10 mouse cellular contexts compared by ENCODE assay signal in the genomic region with DNA sequence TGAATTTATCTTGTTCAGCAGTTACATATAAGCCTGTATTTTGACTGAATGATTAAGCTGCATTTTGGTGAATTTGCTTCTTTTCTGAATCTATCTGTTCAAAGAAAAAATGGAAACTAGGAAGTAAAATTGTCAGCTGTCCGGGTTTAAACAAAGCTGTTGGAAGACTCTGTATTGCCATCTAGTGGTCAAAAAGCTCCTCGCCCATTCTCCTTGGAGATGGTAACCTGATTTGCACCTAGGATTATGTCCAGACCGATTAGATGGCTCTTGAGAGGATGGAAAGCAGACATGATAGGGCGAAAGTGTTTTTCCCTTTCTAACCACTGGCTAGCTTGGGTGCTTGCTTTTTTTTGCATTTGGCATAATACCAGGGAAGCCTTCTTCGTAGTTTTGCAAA. TPM values are rescaled to one million over a fixed set of nuclear protein-coding genes. Genes with fewer than 3 reads are reported as not detected.
DNase-seq lines count a peak whose midpoint lies in the region; ATAC-seq lines count a peak whose summit lies in the region.
"Had no signal": no experiment of that assay in that cellular context is flagged by ENCODE, and none has a peak within 500 bp of the region (broad histone marks: within the 10 kb centered on the region; RNA-seq: fewer than 3 reads in every experiment).

No protein-coding gene starts in this region.

- 37% methylated on average over 5 of the region's 5 CpGs for WGBS in heart, embryonic 11.5 days (ENCODE audit: insufficient replicate concordance)

- H3K9ac ChIP-seq in heart, embryonic 11.5 days (ENCODE audit: low read depth, low read length) = no peak overlapping the region
- H3K9ac ChIP-seq: limb, embryonic 13.5 days; stomach, embryonic 15.5 days had no signal

- peak; percentile 52 to 79 for DNase-seq in heart, adult 18-20 months
- DNase-seq in MEL-GATA-1-ER (ENCODE audit: extremely low read depth, low read depth) = peak; percentile 39
- DNase-seq in cerebellum, adult 8-10 months = peak; percentile 70
- peak; percentile 29 to 82 for DNase-seq in frontal cortex, postnatal 36 days (ENCODE audit: low spot score in 2 of 2)
- peak; percentile 73 for DNase-seq in layer of hippocampus, adult 11-12 months (ENCODE audit: low spot score)
- peak; percentile 62 for DNase-seq in lung, postnatal 10 days
- DNase-seq in right cerebral cortex, postnatal 4 days = peak; percentile 26

- no peaks in the 10 kb centered on the region for H3K9me3 ChIP-seq in heart, embryonic 11.5 days (replicated peaks; ENCODE audit: control insufficient read depth, low read length)
- H3K9me3 ChIP-seq: limb, embryonic 13.5 days; stomach, embryonic 15.5 days had no signal

- H3K27ac ChIP-seq in heart, embryonic 11.5 days (ENCODE audit: low read depth, low read length) = no peak overlapping the region
- H3K27ac ChIP-seq: limb, embryonic 13.5 days; stomach, embryonic 15.5 days had no signal

- no peak overlapping the region for H3K4me3 ChIP-seq in heart, embryonic 11.5 days (ENCODE audit: low read depth, low read length)
- H3K4me3 ChIP-seq: limb, embryonic 13.5 days; stomach, embryonic 15.5 days had no signal

- H3K4me2 ChIP-seq in heart, embryonic 11.5 days = no peak overlapping the region
- H3K4me2 ChIP-seq: limb, embryonic 13.5 days; stomach, embryonic 15.5 days had no signal

- H3K4me1 ChIP-seq in heart, embryonic 11.5 days (ENCODE audit: control insufficient read depth, insufficient read depth, low read length) = no peaks in the 10 kb centered on the region
- H3K4me1 ChIP-seq: limb, embryonic 13.5 days; stomach, embryonic 15.5 days had no signal

- no peaks in the 10 kb centered on the region for H3K27me3 ChIP-seq in heart, embryonic 11.5 days (ENCODE audit: control insufficient read depth, insufficient read depth, low read length)
- H3K27me3 ChIP-seq: limb, embryonic 13.5 days; stomach, embryonic 15.5 days had no signal

- ATAC-seq in heart, embryonic 11.5 days (replicated peaks; ENCODE audit: insufficient number of reproducible peaks, low FRiP score, low TSS enrichment) = no peak

- no peaks in the 10 kb centered on the region for H3K36me3 ChIP-seq in heart, embryonic 11.5 days (ENCODE audit: control insufficient read depth, insufficient read depth, low read length)
- H3K36me3 ChIP-seq: limb, embryonic 13.5 days; stomach, embryonic 15.5 days had no signal

RNA-seq across cellular contexts. Expression of a gene that starts 19.1 kb away (rescaled TPM):
- 1 to 10 TPM; 5.5 to 6.1 TPM for total RNA-seq in heart, adult 18-20 months (2021)
- 0.13 TPM in 1 of 2 replicates, not detected in the other for polyA plus RNA-seq in heart, embryonic 11.5 days (2014; fragmentation: Nextera tagmentation; extraction: Ambion mirVana)
